Mouse (Mus musculus) lung, adult 2 months (tissue): ENCODE results near the gene Aplnr. TPM values are rescaled to one million over a fixed set of nuclear protein-coding genes. Genes with fewer than 3 reads are reported as not detected.

Experiments
- DNase-seq: peaks from one replicate; pipeline ENCODE4 v3.0.0; 2022
- H3K4me1 ChIP-seq: fragments of 200-500 bp; 2 replicates; pipeline ENCODE4 v1.6.1; 2011; ENCODE audit warnings: low read length; ENCODE audit not compliant: control insufficient read depth, insufficient read depth
- H3K4me3 ChIP-seq: fragments of 200-500 bp; replicated peaks from 2 replicates; pipeline ENCODE3; 2011; ENCODE audit warnings: low read depth, mild to moderate bottlenecking, control low read depth, low read length; ENCODE audit errors: extremely low read depth
- CTCF ChIP-seq: fragments of 200-500 bp; IDR thresholded peaks from 2 replicates; pipeline ENCODE4 v1.5.1; 2011; ENCODE audit warnings: mild to moderate bottlenecking, low read length, control low read depth; ENCODE audit not compliant: insufficient read depth
- POLR2A ChIP-seq: fragments of 200-500 bp; IDR thresholded peaks from 2 replicates; pipeline ENCODE4 v1.6.1; 2011; ENCODE audit warnings: low read depth, mild to moderate bottlenecking, control low read depth, low read length, borderline replicate concordance; ENCODE audit errors: extremely low read depth
- WGBS: fragments of 180-500 bp; shearing (Covaris S2); methylation state at CpG from one replicate; pipeline ENCODE4 v1.1.7; 2018; 5-methylcytosine and 5-hydroxymethylcytosine counted together
- polyA plus RNA-seq: library from polyadenylated mRNA; depleted of rRNA; stranded (reverse); fragments of >200 nt; gene quantifications from 2 replicates; pipeline ENCODE4 v1.2.3, GENCODE M21; 2012

The Aplnr gene
- polyA plus RNA-seq, 1 experiment = 62.0 TPM

DNA sequence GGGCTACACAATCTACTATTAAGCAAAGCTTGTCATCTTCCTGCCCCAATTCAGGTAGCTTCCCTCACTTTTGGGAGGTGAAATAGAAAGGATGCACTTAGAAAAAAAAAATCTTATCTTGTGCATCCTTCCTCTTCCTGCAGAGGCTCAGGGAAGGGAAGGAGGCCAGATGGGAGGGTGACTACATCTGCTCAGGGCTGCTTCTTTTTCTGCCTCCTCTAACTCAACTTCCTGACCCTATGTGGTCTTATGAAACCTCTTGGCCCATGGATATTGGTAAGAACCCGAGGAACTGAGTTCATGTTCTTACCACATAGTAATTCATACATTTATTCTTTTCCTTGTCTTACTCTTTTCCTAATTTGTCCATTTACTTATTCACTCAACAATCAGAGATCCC lies 926 bp upstream of the Aplnr start:
- WGBS = 26% methylated on average over 1 of the region's 1 CpGs
- DNase-seq = no peak

GRCm38 (mm10) chr2:85136831-85137520 lies 951 bp downstream of the Aplnr start:
- H3K4me1 ChIP-seq = peaks cover 8% of the 10 kb centered on the region; the same call in 1 of the 2 replicates
- DNase-seq = no peak
- WGBS = 54% methylated on average over 21 of the region's 21 CpGs
- peak overlapping the region; percentile 60 for H3K4me3 ChIP-seq
- no peak for TF ChIP-seq CTCF
- TF ChIP-seq POLR2A = no peak

More for the DNA sequence above, 926 bp upstream of the Aplnr start:
- no peak for TF ChIP-seq POLR2A
- no peak for TF ChIP-seq CTCF
- Histone ChIP-seq H3K4me1 (peaks cover 15% of the 10 kb centered on the region), H3K4me3 (no peak overlapping the region)

DNA sequence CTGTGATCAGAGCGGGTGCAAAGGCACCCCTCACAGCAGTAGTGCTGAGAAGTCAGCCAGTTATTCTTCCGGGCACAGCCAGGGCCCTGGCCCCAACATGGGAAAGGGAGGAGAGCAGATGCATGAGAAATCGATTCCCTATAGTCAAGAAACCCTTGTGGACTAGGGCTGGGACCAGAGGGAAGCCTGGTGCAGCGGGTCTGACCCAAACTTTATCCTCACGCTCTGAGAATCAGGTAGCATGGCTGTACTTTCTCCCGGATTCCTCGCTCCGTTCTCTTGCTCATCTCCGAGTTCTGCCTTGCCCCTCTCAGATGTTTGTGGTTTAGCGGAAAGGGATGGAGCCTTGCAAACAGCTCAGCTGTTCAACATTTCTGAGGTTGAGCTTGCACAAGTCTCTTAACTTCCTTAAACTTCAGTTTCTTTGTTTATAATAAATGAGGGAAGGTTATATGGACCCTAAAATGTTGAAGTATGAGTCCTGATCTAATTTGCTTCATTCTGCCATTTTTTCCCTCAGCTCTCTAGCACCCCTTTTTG lies 1.6 kb downstream of the Aplnr start:
- Histone ChIP-seq H3K4me3 (peak overlapping the region; percentile 60), H3K4me1 (peaks cover 1% of the 10 kb centered on the region; the same call in 1 of the 2 replicates)
- WGBS = 31% methylated on average over 10 of the region's 10 CpGs
- DNase-seq = no peak
- no peak for TF ChIP-seq CTCF
- TF ChIP-seq POLR2A = no peak

GRCm38 (mm10) chr2:85138143-85138542 lies 2.1 kb downstream of the Aplnr start:
- DNase-seq = no peak
- peak overlapping the region; percentile 60 for H3K4me3 ChIP-seq
- TF ChIP-seq CTCF (no peak), POLR2A (no peak)
- 19% methylated on average over 2 of the region's 2 CpGs for WGBS
- no peaks in the 10 kb centered on the region; the same call in 1 of the 2 replicates for H3K4me1 ChIP-seq

- TF ChIP-seq POLR2A (0 out of 2 replicates have a peak, but pooled peaks have one; percentile 4), CTCF (no peak)
- Histone ChIP-seq H3K4me1 (no peaks in the 10 kb centered on the region), H3K4me3 (peak overlapping the region; percentile 50)
- WGBS = 39% methylated on average over 4 of the region's 4 CpGs
- no peak for DNase-seq
Observed at GRCm38 (mm10) chr2:85139393-85139792, 3.4 kb downstream of the Aplnr start.

GRCm38 (mm10) chr2:85139846-85140245 lies 3.8 kb downstream of the Aplnr start:
- TF ChIP-seq CTCF = no peak
- TF ChIP-seq POLR2A = no peak
- peak overlapping the region; percentile 50 for H3K4me3 ChIP-seq
- DNase-seq = no peak
- WGBS = 53% methylated on average over 7 of the region's 7 CpGs
- no peaks in the 10 kb centered on the region for H3K4me1 ChIP-seq

DNA sequence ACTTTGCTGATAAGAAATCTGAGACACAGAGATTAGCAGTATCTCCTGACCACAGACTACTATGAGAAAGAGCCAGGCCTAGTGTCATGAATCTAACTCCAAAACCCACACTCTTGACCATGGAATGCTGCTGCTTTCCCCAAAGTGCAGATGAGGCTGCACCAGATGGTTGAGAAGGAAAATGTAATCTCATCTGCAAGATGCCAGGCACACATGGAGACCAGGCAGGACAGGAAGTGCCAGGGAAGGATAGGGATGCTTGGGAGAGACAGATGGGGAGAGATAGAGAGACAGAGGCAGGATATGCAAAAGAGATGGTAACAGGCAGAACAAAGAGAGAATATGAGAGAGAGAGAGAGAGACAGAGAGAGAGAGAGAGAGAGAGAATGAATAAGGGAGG lies 4.8 kb downstream of the Aplnr start:
- no peak for DNase-seq
- Histone ChIP-seq H3K4me3 (no peak overlapping the region), H3K4me1 (no peaks in the 10 kb centered on the region)
- TF ChIP-seq CTCF = no peak
- TF ChIP-seq POLR2A = no peak

DNA sequence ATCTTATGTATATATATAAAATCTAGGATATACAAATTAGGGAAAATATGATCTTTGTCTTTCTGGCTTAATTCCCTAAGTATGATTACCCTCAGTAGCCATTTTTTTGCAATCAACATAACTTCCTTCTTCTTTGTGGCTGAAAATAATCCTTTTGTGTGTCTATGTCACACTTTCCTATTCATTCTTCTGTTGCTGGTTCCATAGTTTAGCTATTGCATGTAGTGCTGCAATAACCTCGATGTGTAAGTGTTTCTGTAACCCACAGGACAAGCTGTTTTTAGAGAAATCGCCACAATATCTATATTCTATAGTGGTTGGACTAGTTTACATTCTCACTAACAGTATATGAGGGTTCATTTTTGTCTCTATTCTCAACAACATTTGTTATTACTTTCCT lies 8.9 kb downstream of the Aplnr start:
- TF ChIP-seq POLR2A (no peak), CTCF (no peak)
- Histone ChIP-seq H3K4me3 (no peak overlapping the region), H3K4me1 (no peaks in the 10 kb centered on the region)
- DNase-seq = no peak
- WGBS = 81% methylated on average over 2 of the region's 2 CpGs

- Histone ChIP-seq H3K4me3 (no peak overlapping the region), H3K4me1 (no peaks in the 10 kb centered on the region)
- no peak for TF ChIP-seq POLR2A
- no peak for TF ChIP-seq CTCF
- DNase-seq = no peak
- 34% methylated on average over 3 of the region's 3 CpGs for WGBS
Observed at GRCm38 (mm10) chr2:85145346-85145745, 9.3 kb downstream of the Aplnr start.

GRCm38 (mm10) chr2:85147481-85147880 lies 11.5 kb downstream of the Aplnr start:
- 76% methylated on average over 2 of the region's 2 CpGs for WGBS
- no peaks in the 10 kb centered on the region for H3K4me1 ChIP-seq
- no peak for DNase-seq
- H3K4me3 ChIP-seq = no peak overlapping the region
- no peak for TF ChIP-seq POLR2A
- no peak for TF ChIP-seq CTCF

DNA sequence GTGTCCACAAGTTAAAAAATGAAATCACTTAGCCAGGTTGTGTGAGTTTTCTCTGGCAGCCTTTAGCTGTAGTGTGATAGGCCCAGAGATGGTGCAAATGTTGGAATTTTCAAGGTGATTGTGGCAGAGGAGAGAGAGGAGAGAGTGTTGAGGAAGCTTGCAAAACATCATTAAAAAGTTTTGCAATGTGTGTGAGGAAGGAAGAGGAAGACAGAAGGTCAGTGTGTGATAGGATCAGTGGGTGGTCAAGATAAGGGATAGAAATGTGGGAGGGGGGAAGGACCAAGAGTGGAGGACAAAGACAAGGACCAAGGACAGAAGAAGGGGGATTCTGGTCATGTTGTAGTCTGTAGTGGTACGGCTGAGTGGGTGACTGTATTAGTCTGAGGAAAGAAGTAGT lies 14.3 kb downstream of the Aplnr start:
- 73% methylated on average over 1 of the region's 1 CpGs for WGBS
- DNase-seq = no peak
- H3K4me3 ChIP-seq = no peak overlapping the region
- TF ChIP-seq CTCF (no peak), POLR2A (no peak)
- no peaks in the 10 kb centered on the region for H3K4me1 ChIP-seq
